Mouse (Mus musculus): ENCODE measurements around the gene Dusp27.
"Not testable (repeated sequence)": the region's sequence is repeated elsewhere in the genome, so short reads cannot be mapped to it uniquely, and the experiment has no call there.

Gene Dusp27

GRCm38 (mm10) chr1:166142369-166142768 lies 14.6 kb upstream of the Dusp27 start:
- DNase-seq (ENCODE audit: low spot score) = no peak

- not testable (repeated sequence) for DNase-seq (ENCODE audit: low spot score)
Observed at GRCm38 (mm10) chr1:166141868-166142267, 14.1 kb upstream of the Dusp27 start.

DNA sequence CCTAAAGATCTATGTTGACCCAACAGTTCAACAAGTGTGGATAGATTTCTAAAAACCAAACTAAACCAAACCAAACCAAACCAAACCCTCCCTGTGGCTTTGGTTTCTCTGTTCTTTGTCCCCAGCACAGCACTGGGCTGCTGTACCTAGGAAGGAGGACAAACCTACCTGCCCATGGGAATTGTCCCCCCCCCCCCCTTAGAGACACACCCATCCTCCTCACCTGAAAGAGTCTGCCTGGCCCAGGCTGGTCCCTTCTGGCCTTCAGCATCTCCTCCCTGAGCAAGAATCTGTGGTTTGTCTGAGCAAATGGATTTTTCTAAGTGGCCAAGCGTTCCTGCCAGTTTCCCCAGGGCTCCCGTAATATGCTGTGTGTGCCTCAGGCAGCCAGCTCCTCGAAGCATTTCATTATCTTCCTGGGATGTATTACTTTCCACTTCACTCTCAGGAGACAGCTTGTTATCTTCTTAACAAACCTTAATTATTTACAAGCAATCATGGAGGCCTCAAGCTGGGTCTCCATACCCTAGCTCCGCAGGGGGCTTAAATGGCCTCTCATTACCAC lies 12.0 kb upstream of the Dusp27 start:
- no peak for DNase-seq (ENCODE audit: low spot score)

DNA sequence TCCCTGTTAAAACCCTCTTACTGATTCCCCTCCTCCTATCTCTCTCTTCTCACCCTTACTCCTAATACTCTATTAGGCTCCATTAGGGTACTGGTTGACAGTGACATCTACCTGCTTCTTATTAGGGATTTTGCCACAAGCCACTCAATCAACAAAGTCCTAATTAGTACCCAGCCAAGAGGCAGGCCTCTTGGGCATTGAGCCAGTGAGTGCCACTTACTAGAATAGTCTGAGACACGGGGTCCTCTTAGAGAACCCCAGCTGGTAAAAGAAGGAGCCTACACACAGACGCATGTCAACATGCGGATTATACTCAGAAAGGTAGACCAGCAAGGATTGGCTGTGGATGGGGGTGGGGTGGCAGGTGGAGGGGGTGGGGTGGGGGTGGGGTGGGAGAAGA lies 11.4 kb upstream of the Dusp27 start:
- no peak for DNase-seq (ENCODE audit: low spot score)

DNA sequence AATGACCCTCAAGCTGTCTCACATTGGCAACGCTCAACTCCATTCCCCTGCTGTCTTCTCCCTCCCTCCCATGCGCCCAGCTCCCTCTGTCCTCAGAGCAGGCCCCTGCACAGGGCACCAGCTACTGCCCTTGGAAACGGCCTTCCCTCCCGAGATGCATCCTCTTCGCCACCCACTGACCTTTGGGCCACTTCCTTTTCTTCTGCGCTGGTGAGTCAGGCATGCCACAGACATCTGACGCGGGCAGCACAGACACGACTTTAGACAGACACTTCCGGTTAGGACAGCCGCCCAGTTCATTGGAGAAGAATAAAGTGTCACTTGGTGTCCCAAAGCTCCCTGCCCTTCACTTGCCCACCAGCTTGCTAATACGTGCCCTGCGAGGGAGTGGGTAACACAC lies 10.4 kb upstream of the Dusp27 start:
- DNase-seq (ENCODE audit: low spot score) = no peak

DNA sequence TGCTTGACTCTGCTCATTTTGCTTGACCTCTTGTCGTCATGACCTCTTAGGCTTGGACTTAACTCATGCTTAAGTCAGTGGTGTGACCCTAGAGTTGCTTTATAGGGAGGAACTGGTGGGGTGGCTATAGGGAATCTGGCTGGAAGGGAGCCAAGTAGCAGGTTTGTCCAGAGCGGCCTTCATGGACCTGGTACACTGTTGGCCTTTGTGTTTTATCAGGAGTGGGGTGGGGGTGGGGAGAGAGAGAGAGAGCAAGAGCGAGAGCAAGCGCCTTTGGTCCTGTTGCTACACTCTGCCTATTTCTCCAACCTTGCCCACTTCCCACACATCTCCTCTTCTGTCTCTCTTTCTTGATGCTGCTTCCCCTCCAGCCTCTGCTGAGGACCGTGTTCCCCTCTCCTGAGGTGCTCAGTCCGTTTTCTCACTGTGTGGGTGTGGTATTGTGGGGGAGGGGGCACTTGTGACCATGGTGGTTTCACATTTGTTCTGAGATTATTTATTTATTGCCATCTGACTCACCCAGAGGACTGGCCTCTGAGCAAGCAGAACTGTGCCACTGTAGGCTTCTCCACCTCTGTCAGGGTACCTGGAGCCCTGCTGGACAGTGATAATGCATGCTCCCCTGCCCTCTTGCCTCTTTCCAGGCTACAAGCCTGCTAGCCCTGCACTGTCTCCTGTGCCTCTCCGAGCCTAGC lies 9.7 kb upstream of the Dusp27 start:
- no peak for DNase-seq (ENCODE audit: low spot score)

- DNase-seq (ENCODE audit: low spot score) = no peak
Observed at GRCm38 (mm10) chr1:166135091-166135740, 7.5 kb upstream of the Dusp27 start.

DNA sequence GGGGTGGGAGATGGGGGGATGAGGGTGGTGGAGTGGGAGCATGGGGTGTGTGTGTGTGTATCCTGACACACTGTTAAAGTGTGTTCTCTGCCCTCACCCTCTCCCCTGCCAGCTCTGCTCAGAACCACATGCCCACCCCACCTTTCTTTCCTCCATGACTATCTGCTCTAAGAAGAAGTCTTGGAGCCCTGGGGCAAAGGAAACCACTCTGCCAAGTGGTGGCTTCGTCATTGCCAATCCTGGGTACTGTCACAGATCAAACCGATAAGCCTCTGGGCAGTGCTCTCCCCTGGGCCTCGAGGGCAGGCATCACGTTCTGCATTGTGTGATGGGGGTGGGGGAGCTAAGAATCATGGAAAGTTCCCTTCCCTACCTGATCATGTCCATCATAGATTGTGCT lies 4.6 kb upstream of the Dusp27 start:
- DNase-seq (ENCODE audit: low spot score) = no peak

DNA sequence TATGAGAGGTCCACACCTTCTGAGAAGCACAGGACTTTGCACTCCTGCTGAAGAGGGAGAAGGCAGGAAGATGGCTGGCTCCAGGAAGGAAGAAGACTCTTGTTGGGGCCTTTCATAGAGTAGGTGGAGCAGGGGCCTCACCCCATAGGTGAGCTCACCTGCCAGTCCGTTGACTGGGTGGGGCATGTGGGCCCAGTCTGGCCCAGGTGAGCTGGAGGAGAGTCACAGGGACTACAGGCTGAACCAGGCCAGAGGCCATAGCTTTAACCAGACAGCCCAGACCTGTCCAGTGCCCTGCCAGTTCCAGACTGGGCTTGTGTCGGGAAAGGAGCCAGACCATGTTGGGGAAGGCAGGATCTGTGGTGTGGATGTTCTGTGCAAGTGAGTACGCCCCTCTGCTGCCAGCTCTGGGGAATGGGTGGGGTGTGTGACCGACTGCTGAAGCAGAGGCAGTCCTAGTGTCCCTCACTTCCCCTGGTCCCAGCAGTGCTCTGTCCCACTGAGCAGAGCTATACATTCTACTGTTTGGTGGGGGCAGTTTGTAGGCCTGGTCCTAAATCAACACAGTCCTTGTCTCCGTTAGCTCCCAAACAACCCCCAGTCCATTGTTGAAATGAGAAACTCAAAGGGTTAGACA lies 2.6 kb upstream of the Dusp27 start, which contains the start of gene Gpa33:
Gene Gpa33 (plus strand): TSS at position 15 of the 637 bp plus-strand sequence.
- no peak for DNase-seq (ENCODE audit: low spot score)

- DNase-seq (ENCODE audit: low spot score) = no peak
Observed at GRCm38 (mm10) chr1:166128551-166128950, 829 bp upstream of the Dusp27 start.

- DNase-seq (ENCODE audit: low spot score) = no peak
Observed at GRCm38 (mm10) chr1:166126795-166127194, 927 bp downstream of the Dusp27 start.

DNA sequence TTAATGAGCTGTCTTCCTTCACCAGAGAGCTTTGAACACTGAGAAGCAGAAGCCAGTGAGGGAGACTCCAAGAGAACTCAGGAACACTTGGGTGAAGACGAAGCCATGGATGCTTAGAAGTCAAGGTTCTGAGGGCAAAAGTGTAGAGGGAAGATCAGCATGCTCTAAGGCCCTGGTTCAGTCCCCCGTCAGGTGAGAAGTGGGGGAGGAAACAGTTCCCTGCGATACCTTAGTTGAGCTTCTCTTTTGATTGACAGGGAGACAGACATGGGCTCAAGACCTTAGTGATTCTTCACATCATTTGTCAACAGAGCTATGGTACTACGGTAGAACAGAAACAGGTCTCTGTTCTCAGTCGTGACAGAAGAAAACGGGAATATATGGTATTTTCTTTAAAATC lies 1.4 kb downstream of the Dusp27 start:
- no peak for DNase-seq (ENCODE audit: low spot score)

GRCm38 (mm10) chr1:166124932-166125593 lies 2.7 kb downstream of the Dusp27 start:
- no peak for DNase-seq (ENCODE audit: low spot score)

- DNase-seq (ENCODE audit: low spot score) = no peak
Observed at GRCm38 (mm10) chr1:166123751-166124150, 4.0 kb downstream of the Dusp27 start.

GRCm38 (mm10) chr1:166123045-166123444 lies 4.7 kb downstream of the Dusp27 start:
- DNase-seq (ENCODE audit: low spot score) = no peak

- DNase-seq (ENCODE audit: low spot score) = no peak
Observed at GRCm38 (mm10) chr1:166122114-166122513, 5.6 kb downstream of the Dusp27 start.

GRCm38 (mm10) chr1:166117866-166118639 lies 9.7 kb downstream of the Dusp27 start:
- DNase-seq (ENCODE audit: low spot score) = no peak

GRCm38 (mm10) chr1:166115719-166116118 lies 12.0 kb downstream of the Dusp27 start:
- DNase-seq (ENCODE audit: low spot score) = no peak

DNA sequence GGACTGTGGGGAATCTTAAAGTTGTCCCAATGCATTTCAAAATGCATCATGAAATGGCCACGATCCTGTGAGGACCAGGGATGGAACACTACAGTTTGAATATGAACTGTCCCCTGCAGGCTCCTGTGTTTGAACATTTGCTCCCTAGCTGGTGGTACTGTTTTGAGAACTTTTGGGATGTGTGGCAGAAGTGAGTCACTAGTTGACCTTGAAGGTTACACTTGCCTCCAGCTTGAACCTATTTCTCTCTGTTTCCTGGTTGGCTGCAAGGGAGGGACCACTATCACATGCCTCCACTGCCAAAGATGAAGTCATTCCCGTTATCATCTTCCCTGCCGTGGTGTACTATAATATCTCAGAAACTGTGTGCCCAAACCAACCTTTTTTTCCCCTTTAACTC lies 12.7 kb downstream of the Dusp27 start:
- DNase-seq (ENCODE audit: low spot score) = no peak

DNA sequence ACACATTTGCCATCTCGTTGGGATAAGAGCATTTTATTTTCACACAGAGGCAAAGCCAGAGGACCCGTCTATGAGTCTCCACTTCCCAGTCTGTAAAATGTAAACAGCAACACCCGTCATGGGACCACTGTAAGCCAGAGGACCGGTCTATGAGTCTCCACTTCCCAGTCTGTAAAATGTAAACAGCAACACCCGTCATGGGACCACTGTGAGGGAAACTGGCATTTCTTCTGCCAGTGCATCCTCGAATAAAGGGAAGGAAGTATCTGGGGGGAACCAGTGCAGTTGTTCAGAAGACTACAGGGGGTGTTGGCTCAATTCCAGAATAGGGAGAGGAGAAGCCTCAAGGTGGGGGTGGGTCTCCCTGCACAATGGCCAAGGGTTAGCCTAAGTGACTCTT lies 22.3 kb downstream of the Dusp27 start:
- DNase-seq (ENCODE audit: low spot score) = no peak

DNA sequence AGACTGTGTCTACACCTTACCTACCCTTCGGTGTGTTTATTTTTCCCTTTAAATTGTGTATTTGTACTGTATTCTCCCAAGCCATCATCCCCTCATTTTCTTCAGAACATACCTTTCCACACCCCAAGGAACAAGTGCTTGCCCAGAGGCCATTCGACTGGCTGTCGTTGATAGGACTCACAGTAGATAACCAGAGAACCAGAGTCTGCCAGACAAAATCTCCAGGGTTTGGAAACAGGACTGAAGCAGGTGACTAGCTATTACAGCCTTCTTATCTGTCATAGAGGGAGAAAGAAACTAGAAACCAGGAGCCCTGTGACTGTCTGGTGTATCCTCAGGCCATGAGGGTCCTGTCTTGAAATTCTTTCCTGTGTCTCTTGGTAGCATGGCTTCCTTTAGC lies 22.9 kb downstream of the Dusp27 start:
- no peak for DNase-seq (ENCODE audit: low spot score)

Measured in T-cell, adult 2 months (primary cell).